Mouse (Mus musculus): Measurements from ENCODE around the gene Acsm1.

DNA sequence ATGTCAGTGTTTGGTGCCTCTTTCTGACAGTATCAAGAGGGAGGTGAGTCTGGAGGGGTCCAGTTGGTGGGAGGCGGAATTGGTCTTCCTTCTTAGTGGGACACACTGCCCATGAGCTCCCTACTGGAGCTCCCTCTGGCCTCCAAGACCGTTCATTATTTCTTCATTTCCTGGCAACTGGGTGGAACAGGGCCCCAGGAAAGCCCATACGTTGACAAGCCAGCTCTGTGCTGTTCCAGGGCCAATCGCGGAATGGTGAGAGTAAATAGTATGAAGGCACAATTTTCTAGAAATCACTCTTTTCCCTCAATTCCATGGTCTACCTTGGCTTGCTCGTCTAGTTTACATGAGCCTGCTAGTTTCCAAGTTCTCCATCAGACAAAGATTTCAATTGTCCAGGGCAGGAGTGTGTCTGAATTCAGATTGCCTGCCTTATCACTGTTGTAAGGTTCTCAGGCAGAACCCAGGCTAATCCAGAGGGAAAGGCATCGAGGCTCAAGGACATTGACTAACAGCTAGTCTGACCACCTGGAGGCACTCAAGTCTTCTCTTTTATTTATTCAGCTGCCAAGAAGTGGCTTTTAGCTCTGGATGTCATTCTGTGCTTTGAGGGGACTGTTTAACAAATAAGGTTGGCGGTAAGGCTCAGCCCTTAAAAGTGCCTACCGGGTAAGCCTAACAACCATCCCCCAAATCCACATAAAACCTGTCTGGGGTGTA, 1.1 kb downstream of the Acsm1 start:
- TF ChIP-seq FLI1 (IDR thresholded peaks at IDR 0.05; ENCODE audit: low read length) = no peak
- TF ChIP-seq GATA1 (IDR thresholded peaks at IDR 0.05; ENCODE audit: borderline replicate concordance, low read length) = no peak
